Mouse (Mus musculus) heart, postnatal 0 days (tissue): ENCODE measurements at regions not wholly inside any gene's neighbourhood (a gene's known extent, or its start where the extent isn't known, plus 50 kb on each side); places are given as distances from the start of the nearest gene placed in this dataset.

Experiments used
- ATAC-seq: fragments of 200-750 bp; cut with Nextera tagmentation; 2 replicates; pipeline ENCODE4 v1.8.0; 2017; ENCODE audit warnings: low read depth, moderate number of reproducible peaks, moderate library complexity; ENCODE audit not compliant: insufficient read depth
- DNase-seq: peaks from one replicate; pipeline ENCODE4 v3.0.0-alpha.2; 2016; ENCODE audit warnings: low spot score
- H3K27ac ChIP-seq: fragments of 300-500 bp; sonication (generic); 2 replicates; pipeline ENCODE4 v1.5.1; 2014; ENCODE audit warnings: low read depth, mild to moderate bottlenecking
- H3K27me3 ChIP-seq: fragments of 300-500 bp; sonication (generic); 2 replicates; pipeline ENCODE4 v1.6.1; 2014; ENCODE audit warnings: low read length, mixed read lengths; ENCODE audit not compliant: control insufficient read depth, insufficient read depth
- H3K36me3 ChIP-seq: fragments of 300-500 bp; sonication (generic); replicated peaks from 2 replicates; pipeline ENCODE4 v1.6.1; 2014; ENCODE audit warnings: low read length, mixed read lengths; ENCODE audit not compliant: control insufficient read depth, insufficient read depth
- H3K4me1 ChIP-seq: fragments of 300-500 bp; sonication (generic); 2 replicates; pipeline ENCODE4 v1.6.1; 2014; ENCODE audit warnings: antibody characterized with exemption; ENCODE audit not compliant: control insufficient read depth, insufficient read depth
- H3K4me2 ChIP-seq: fragments of 300-500 bp; sonication (generic); 2 replicates; pipeline ENCODE4 v1.6.1; 2014; ENCODE audit warnings: low read depth, mild to moderate bottlenecking, low read length, moderate library complexity
- H3K4me3 ChIP-seq: fragments of 300-500 bp; sonication (generic); 2 replicates; pipeline ENCODE4 v1.5.1; 2014; ENCODE audit warnings: low read depth, low read length
- H3K9ac ChIP-seq: fragments of 300-500 bp; sonication (generic); replicated peaks from 2 replicates; pipeline ENCODE4 v1.6.1; 2014; ENCODE audit warnings: low read depth, low read length, mixed read lengths
- H3K9me3 ChIP-seq: fragments of 300-500 bp; sonication (generic); replicated peaks from 2 replicates; pipeline ENCODE4 v1.6.1; 2016; ENCODE audit warnings: low read length; ENCODE audit not compliant: control insufficient read depth
- CTCF ChIP-seq: IDR thresholded peaks from 2 replicates; pipeline ENCODE4 v1.5.1; 2016; ENCODE audit warnings: antibody characterized with exemption, control low read depth, low read depth
- EP300 ChIP-seq: IDR thresholded peaks from 2 replicates; pipeline ENCODE4 v1.6.1; 2016; ENCODE audit warnings: antibody characterized with exemption, low read depth
- WGBS: fragments of 180-500 bp; shearing (Covaris S2); extraction: QIAGEN DNeasy Blood & Tissue Kit; methylation state at CpG from one replicate; pipeline ENCODE4 v1.1.7; 2014; 5-methylcytosine and 5-hydroxymethylcytosine counted together

DNA sequence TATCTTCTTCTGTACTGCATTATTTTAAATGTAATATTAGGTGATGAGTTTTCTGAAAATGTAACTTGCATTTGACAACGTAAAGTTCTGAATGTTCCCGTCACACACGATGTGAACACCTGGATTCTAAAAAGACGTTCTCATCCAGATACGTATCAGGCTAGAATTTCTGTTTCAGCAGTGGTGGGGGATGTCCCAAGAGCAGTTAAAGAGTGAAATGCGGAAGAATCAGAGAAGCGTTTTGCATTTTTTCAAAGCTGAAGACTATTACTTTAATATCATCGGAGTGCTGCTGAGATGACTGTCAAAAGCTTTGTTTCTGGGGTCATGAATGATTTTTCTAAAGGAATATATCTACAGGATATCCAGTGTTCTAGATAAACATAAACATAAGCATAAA, 186.7 kb downstream of the Atxn7l3b start:
- no peaks in the 10 kb centered on the region for H3K36me3 ChIP-seq
- no peaks in the 10 kb centered on the region for H3K9me3 ChIP-seq
- no peak overlapping the region for H3K9ac ChIP-seq
- no peak overlapping the region for H3K4me3 ChIP-seq
- ATAC-seq (no peak), DNase-seq (no peak)
- no peaks in the 10 kb centered on the region for H3K4me1 ChIP-seq
- TF ChIP-seq CTCF (no peak), EP300 (no peak)
- H3K27ac ChIP-seq: no peak overlapping the region
- no peak overlapping the region for H3K4me2 ChIP-seq
- no peaks in the 10 kb centered on the region for H3K27me3 ChIP-seq
- 83% methylated on average over 8 of the region's 8 CpGs for WGBS
